Mouse (Mus musculus) E14TG2a.4 (cell line): ENCODE data around the gene Gatm.

ENCODE experiments used
- H3K27me3 ChIP-seq: 2 replicates; pipeline ENCODE4 v1.6.1; 2014; ENCODE audit warnings: low read length, control low read depth; ENCODE audit not compliant: insufficient read depth
- H3K36me3 ChIP-seq: 2 replicates; pipeline ENCODE4 v1.6.1; 2014; ENCODE audit warnings: low read length, control low read depth; ENCODE audit not compliant: insufficient read depth
- H3K4me1 ChIP-seq: replicated peaks from 2 replicates; pipeline ENCODE4 v1.6.1; 2014; ENCODE audit warnings: low read depth, low read length, control low read depth
- H3K4me3 ChIP-seq: replicated peaks from 2 replicates; pipeline ENCODE4 v1.5.1; 2014; ENCODE audit warnings: mild to moderate bottlenecking, low read length
- H3K9me3 ChIP-seq: 2 replicates; pipeline ENCODE4 v1.6.1; 2014; ENCODE audit warnings: low read length, control low read depth
- CTCF ChIP-seq: conservative IDR thresholded peaks from 2 replicates; pipeline ENCODE4 v1.5.1; 2014; ENCODE audit warnings: low read length
- NANOG ChIP-seq: IDR thresholded peaks from 2 replicates; pipeline ENCODE4 v1.6.1; 2014; ENCODE audit warnings: borderline replicate concordance, low read length, mixed read lengths
- POU5F1 ChIP-seq: IDR thresholded peaks from 2 replicates; pipeline ENCODE4 v1.6.1; 2014; ENCODE audit warnings: low read length, borderline replicate concordance

The Gatm gene

GRCm38 (mm10) chr2:122610746-122611653, at the start of gene Gatm:
Gatm (minus strand) TSS chr2:122611303.
- Histone ChIP-seq H3K4me1 (peaks cover 5% of the 10 kb centered on the region), H3K4me3 (peak within 1 kb of the TSS; percentile 72), H3K27me3 (peaks cover 51% of the 10 kb centered on the region), H3K9me3 (no peaks in the 10 kb centered on the region), H3K36me3 (no peaks in the 10 kb centered on the region)
- TF ChIP-seq POU5F1 (no peak), NANOG (no peak), CTCF (no peak)

GRCm38 (mm10) chr2:122659825-122660224, 48.7 kb upstream of the Gatm start:
- H3K4me1 ChIP-seq, result no peaks in the 10 kb centered on the region
- no peak for TF ChIP-seq CTCF
- TF ChIP-seq POU5F1, result no peak
- no peak for TF ChIP-seq NANOG
- no peaks in the 10 kb centered on the region for H3K36me3 ChIP-seq
- H3K4me3 ChIP-seq, result no peak overlapping the region
- H3K27me3 ChIP-seq, result no peaks in the 10 kb centered on the region
- peaks cover 40% of the 10 kb centered on the region for H3K9me3 ChIP-seq

- Histone ChIP-seq H3K27me3 (no peaks in the 10 kb centered on the region), H3K9me3 (peaks cover 55% of the 10 kb centered on the region), H3K4me1 (no peaks in the 10 kb centered on the region), H3K36me3 (no peaks in the 10 kb centered on the region), H3K4me3 (no peak overlapping the region)
- no peak for TF ChIP-seq CTCF
Measured at GRCm38 (mm10) chr2:122657707-122658524, 46.8 kb upstream of the Gatm start.

- Histone ChIP-seq H3K4me1 (no peaks in the 10 kb centered on the region), H3K36me3 (no peaks in the 10 kb centered on the region), H3K4me3 (no peak overlapping the region), H3K27me3 (no peaks in the 10 kb centered on the region), H3K9me3 (peaks cover 65% of the 10 kb centered on the region)
- no peak for TF ChIP-seq POU5F1
- no peak for TF ChIP-seq CTCF
- TF ChIP-seq NANOG, result no peak
Measured at GRCm38 (mm10) chr2:122656767-122657166, 45.7 kb upstream of the Gatm start.

GRCm38 (mm10) chr2:122656052-122656451, 44.9 kb upstream of the Gatm start:
- Histone ChIP-seq H3K9me3 (peaks cover 70% of the 10 kb centered on the region), H3K4me1 (no peaks in the 10 kb centered on the region), H3K36me3 (no peaks in the 10 kb centered on the region), H3K4me3 (no peak overlapping the region), H3K27me3 (no peaks in the 10 kb centered on the region)
- TF ChIP-seq POU5F1 (no peak), NANOG (no peak), CTCF (no peak)

- TF ChIP-seq POU5F1 (no peak), NANOG (no peak), CTCF (no peak)
- Histone ChIP-seq H3K36me3 (no peaks in the 10 kb centered on the region), H3K4me1 (no peaks in the 10 kb centered on the region), H3K27me3 (no peaks in the 10 kb centered on the region), H3K4me3 (no peak overlapping the region), H3K9me3 (peaks cover 55% of the 10 kb centered on the region)
Measured at GRCm38 (mm10) chr2:122652096-122653084, 41.3 kb upstream of the Gatm start.

- H3K27me3 ChIP-seq, result peaks cover 14% of the 10 kb centered on the region; the same call in 1 of the 2 replicates
- no peaks in the 10 kb centered on the region for H3K4me1 ChIP-seq
- H3K36me3 ChIP-seq, result no peaks in the 10 kb centered on the region
- H3K4me3 ChIP-seq, result no peak overlapping the region
- TF ChIP-seq POU5F1 (no peak), NANOG (no peak), CTCF (no peak)
- H3K9me3 ChIP-seq, result no peaks in the 10 kb centered on the region
Measured at GRCm38 (mm10) chr2:122638673-122639072, 27.6 kb upstream of the Gatm start.
